Mouse (Mus musculus): ENCODE measurements around the gene Zbtb44.
"Not testable (repeated sequence)": the region's sequence is repeated elsewhere in the genome, so short reads cannot be mapped to it uniquely, and the experiment has no call there.

Gene Zbtb44

DNA sequence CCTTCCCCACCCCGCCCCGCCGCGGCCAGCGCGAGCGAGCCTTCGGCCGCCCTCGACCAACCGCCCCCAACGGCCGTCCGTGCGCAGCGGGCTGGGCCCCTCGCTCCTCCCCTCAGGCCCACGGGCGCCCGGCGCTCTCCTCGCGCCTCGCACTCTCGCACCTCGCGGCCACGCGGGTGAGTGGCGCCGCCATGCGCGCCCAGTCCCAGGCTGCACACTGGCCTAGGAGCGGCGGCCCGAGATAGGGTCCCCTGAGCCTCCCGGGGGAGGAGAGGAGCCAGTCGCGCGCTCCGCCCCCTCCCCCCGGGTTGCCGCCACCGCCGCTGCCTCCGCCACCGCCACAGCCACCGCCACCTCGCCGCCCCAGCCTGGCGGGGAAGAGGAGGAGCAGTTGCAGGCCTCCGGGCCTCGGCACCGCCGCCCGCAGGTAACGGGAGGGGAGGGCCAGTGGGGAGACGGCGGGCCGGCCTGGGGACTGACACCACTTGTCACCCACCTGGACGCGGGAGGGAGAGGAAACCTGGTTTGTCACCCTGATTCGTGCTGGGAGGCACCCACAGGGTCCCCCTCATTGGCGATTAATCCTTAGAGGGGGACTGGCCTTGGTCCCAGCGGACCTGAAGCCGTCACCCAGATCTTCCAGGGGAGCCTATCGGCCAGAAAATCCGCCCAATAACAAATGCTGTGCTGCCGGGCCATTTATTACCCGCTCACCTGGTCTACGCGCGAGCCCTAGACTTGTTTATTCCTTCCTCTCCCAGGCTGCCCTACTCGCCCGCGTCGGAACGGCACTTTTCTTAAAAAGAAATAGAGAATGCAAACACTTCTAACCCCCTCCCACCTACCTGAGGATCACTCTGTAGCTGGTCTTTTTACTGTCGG is at the start of gene Zbtb44:
Gene Zbtb44, plus strand, starts transcription at position 113 of the 882 bp plus-strand sequence.
- DNase-seq: peak; percentile 75

GRCm38 (mm10) chr9:30985782-30986181 is 44.7 kb upstream of the Zbtb44 start:
- DNase-seq: no peak

DNA sequence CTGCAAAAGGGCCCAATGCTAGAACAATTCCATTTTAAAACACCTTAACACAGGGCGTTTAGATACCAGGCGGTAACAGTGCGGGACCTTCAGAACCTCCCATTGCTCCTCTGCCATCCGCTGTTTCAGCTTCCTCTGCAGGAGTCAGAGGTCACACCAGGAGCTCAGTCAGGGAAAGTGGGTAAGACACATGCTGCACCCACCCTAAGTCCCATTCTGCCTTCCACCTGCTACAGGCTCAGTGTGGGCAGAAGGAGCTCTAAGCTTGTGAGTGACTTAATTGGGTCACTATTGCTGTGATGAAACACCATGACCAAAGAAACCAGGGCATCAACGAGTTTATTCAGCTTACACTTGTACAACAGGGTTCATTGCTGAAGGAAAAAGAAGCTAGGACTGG is 37.3 kb upstream of the Zbtb44 start:
- no peak for DNase-seq

DNA sequence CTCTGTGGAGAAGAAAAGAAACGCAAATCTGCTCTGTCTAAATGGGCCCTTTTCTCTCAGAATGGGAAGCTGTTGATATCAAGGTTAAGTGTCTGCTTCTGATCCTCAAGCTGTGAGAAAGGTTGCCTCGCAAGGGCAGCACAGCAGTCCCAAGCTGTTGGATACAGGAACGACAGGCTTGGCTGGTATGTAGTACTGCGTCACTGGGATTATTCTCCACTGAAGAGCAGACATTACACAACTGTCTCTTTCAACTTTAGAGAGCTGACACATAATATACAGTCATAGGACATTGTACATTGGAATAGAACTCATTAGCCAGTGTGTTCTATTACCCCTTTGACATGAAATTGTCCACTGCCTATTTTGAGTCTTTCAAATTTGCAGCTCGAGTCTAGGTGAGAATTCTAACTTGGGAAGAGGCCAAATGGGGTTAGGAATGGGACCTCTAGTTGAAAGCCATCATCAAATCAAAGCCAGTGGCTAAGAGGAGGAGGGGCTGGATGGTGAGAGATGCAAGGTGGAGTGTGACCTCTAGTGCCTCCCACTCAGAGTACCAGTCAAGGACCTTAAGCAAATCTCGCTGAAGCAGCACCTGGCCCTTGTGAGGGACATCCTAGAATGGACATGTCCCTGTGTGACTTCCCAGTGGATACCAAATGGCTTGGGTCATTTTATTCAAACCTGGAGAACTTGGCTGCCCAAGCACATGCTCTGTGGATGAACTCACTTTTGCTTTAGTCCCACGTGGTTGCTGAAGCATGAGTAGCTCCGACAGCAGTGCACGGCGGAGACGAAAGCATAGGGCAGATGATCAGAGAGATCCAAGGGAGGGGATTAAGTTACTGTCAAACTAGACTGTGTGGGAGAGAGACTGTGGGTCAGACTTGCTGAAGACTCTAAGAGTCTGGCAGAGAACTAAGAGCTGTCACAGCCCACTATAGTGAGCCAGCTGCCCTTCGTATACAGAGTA is 33.6 kb upstream of the Zbtb44 start:
- no peak for DNase-seq

GRCm38 (mm10) chr9:31000641-31001040 is 29.8 kb upstream of the Zbtb44 start:
- no peak for DNase-seq

DNA sequence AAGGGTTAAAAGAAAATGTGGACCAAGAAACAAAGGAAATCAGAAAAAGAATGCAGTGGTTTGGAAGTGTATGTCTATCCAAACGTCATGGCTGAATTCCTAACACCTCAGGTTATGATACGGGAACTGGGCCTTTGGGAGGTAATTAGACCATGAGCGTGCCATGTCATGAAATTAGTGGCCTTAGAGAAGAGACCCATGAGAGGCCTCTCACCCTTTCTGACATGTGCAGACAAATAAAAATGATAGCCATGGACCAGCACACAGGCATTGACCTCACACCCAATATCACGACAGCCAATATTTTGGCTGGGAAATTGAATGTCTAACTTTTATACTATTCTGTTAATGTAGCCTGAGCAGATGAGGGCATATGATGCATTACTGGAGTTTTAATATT is 27.9 kb upstream of the Zbtb44 start:
- DNase-seq: no peak

GRCm38 (mm10) chr9:31009334-31009733 is 21.1 kb upstream of the Zbtb44 start:
- no peak for DNase-seq

DNA sequence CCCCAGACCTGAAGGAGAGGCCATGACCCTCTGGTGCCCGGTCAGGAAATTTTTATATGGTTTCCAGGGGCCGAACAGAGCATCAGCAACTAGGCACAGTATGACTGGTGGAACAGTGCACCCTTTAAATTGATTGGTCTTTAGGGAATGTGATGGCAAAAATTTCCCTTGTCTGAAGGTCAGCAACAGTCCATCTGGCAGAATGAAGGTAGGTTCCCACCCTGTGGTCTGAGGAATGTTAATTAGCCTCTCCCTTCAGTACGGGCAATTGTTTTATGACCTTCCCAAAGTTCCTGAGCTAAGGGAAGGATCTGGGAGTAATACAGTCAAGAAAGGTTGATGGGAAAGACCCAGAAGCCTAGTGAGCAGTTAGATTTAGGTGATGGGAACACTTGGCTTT is 20.4 kb upstream of the Zbtb44 start:
- no peak for DNase-seq

DNA sequence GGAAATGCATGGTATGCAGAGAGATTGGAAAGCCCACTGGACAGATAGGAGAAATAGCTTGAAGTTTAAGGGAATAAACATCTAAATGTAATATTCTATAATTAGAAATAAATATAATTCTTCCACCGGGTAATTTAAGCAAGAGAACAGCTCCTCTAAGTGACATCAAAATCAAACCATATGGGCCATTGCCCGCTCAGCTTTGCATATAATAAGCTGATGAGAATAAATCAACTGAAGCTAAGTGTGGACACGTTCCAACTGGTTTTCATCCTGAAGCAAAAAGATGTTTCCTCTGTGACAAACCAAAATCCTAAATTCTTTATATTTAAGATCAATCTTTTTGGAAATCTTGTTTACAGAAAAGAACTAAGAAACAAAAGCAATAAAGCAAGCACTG is 19.7 kb upstream of the Zbtb44 start:
- DNase-seq: no peak

- DNase-seq: no peak
Observed at GRCm38 (mm10) chr9:31011533-31011932, 18.9 kb upstream of the Zbtb44 start.

DNA sequence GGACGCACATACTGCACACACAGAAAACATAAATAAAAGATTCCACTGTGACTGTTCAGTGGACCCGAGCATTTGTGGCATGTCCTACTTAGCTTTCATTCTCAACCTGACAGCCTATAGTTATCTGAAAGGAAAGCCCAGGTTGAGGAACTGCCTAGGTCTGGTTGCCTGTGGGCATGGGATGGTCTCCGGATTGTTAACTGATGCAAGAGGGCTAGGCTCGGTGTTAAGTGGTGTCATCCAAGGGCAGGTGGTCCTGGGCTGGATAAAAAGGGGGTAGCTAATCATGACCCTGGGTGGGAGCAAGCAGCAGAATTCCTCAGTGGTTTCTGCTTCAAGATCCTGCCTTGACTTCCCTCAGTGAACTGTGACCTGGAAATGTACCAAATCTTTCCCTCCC is 17.8 kb upstream of the Zbtb44 start:
- DNase-seq: no peak

DNA sequence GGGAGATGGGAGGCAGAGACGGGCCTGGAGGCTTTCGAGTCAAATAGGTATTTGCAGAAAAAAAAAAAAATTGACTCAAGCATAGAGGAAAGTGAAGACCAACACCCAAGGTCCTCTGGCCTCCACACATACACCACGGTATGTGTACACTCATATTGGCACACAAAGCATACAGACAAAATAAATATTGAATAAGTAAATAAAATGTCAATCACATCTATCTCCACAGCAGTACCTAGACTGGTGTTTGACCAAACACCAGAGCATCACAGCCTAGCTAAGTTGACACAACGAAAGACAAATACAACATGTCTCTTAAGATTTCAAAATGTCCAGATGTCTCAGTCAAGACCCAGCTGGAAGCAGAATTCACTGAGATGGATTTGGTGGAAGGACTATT is 17.0 kb upstream of the Zbtb44 start:
- no peak for DNase-seq

DNA sequence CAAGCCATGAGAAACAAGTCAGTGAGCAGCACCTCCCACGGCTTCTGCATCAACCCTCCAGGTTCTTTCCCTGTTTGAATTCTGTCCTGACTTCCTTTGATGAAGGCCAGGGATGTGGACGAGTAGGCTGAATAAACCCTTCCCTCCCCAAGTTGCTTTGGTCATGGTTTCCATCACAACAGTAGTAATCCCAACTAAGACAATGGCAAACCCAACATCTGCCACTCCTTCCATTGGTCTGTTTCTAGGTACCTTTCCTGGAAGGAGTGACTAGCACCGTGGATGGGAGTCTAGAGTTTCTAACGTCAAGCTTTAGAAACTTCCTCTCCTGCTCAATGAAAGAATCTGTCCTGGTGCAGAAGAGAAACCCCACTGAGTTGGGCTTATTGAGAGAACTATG is 12.8 kb upstream of the Zbtb44 start:
- DNase-seq: no peak

DNA sequence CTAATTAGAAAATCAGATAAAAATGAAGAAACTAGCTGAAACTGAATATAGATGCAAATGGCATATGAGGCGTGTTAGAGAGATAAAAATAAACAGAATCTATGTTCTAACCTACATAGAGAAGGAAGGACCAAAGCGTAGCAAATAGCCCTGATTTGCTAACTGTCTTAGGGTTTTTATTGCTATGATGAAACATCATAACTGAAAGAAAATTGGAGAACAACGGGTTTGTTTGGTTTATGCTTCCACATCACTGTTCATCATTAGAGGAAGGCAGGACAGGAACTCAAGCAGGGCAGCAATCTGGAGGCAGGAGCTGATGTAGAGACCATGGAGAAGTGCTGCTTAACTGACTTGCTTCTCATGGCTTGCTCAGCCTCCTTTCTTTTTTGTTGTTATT is 12.3 kb upstream of the Zbtb44 start:
- DNase-seq: no peak

DNA sequence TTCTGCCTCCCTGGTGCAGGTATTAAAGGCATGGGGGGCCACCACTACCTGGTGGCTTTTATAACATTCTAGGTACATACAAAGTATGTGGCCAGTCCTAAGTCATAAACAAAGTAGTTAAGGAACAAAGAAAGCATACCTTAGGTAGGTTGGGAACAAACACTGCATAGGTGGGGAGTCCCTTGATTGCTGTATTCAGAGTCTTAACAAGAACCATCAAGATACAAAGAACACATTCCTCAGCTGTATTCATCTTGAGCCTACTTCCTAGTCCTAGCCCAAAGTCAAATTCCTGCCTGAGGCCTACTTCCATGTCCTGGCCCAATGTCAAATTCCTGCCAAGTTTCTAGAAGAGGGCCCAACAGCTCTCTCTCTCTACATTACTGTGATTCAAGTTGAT is 11.7 kb upstream of the Zbtb44 start:
- no peak for DNase-seq

- no peak for DNase-seq
Observed at GRCm38 (mm10) chr9:31028251-31028650, 2.2 kb upstream of the Zbtb44 start.

DNA sequence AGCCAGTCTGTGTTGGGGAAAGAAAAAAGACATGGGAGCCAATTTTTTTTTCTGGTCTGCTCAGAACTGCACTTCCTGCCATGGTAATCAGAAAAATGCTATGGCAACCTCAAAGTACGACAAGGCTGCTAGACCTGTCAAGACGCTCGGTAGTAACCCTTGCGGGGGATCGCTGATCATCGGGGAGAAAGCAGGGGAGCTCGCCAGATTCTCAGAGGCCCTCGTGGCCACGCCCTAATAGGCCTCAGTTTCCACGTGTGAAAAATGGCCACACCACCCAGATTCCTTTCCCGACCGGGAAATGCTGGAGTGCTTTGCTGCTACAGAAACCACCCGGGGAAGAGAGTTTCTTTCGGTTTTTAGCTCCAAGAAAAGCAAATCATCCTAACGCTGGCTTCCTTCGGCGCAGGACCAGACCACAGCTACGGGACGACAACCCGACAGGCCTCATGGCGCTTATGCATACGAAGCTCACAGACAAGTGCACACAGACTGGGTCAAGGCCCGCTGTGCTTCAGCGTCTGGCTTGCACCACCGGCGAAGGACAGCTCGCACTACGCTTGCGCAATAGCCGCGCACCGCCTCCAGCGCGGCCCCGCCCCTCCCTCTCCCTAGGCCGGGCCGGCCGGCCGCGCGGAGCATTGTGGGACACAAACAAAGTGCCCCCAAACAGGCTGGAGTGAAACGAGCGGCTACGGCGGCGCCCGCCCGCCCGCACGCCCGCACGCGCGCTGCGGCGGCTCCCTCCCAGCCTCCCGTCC is 513 bp upstream of the Zbtb44 start:
- peak; percentile 96 for DNase-seq

GRCm38 (mm10) chr9:31031414-31031843 is 985 bp downstream of the Zbtb44 start:
- DNase-seq: no peak

- no peak for DNase-seq
Observed at GRCm38 (mm10) chr9:31032546-31032945, 2.1 kb downstream of the Zbtb44 start.

GRCm38 (mm10) chr9:31050208-31050607 is 19.8 kb downstream of the Zbtb44 start:
- DNase-seq: no peak

DNA sequence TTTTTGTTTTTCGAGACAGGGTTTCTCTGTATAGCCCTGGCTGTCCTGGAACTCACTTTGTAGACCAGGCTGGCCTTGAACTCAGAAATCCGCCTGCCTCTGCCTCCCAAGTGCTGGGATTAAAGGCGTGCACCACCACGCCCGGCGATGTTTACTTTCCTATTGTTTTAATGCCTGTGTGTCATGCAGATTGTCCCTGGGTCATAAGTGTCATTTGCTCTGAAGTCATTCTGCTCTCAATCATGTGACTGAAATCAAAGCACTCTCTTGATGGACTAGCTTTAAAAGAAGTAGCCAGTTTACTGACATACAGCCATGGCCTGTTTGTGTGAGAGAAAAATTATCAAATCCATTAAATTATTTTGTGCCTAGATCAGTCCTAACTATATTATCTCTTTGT is 21.1 kb downstream of the Zbtb44 start:
- DNase-seq: not testable (repeated sequence)

DNA sequence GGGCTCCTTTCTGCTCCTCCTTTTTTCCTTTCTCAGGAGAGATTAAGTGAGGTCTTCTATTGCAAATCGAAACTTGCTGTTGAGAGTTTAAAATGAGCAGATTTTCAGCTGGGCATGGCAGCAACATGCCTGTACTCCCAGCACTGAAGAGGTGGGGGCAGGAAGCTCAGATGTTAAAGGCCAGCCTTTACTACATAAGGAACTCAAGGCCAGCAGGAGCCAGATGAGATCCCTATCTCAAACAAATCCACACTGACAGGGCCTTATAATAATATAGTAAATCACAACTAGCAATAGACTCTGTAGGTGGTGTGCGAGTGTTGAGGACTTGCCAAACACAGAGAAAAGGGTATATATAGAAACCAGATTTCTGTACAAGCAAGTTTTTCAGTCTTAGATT is 28.3 kb downstream of the Zbtb44 start:
- DNase-seq: no peak

- DNase-seq: no peak
Observed at GRCm38 (mm10) chr9:31070706-31071105, 40.3 kb downstream of the Zbtb44 start.
